21 mouse cellular contexts compared by ENCODE assay signal in the genomic region with DNA sequence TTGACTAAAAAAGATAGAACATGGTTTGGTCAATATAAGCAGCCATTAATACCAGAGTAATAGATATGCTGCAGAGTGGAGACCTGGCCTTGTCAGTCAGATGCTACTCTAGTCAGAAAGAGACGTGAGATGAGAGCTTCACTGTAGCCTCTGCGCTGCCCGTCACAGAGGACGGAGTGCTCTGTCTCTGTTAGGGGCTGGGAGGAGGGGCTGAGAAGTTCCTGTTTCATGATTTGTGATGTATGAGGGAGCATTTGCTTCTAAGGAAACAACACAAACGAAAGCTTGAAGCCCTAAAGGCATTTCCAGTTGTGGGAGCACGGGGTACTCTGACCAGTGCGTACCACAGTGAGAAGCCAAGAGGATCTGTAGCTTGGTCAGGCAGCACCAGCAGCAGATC.
"Had no signal": no experiment of that assay in that cellular context is flagged by ENCODE, and none has a peak within 500 bp of the region (broad histone marks: within the 10 kb centered on the region; RNA-seq: fewer than 3 reads in every experiment).

No protein-coding gene starts in this region.

- H3K4me2 ChIP-seq: kidney, embryonic 15.5 days; limb, embryonic 13.5 days; liver, embryonic 12.5 days; liver, embryonic 15.5 days; lung, embryonic 15.5 days; midbrain, embryonic 12.5 days had no signal

- H3K27me3 ChIP-seq: kidney, embryonic 15.5 days; limb, embryonic 13.5 days; liver, embryonic 12.5 days; liver, embryonic 15.5 days; lung, embryonic 15.5 days; midbrain, embryonic 12.5 days had no signal

- ATAC-seq: liver, embryonic 12.5 days had no signal

- DNase-seq: kidney, adult 18-20 months; kidney, postnatal 25 days; layer of hippocampus, adult 9-11 months; liver; lung, adult 18-20 months; lung, postnatal 10 days; lung, postnatal 36 days; right cerebral cortex, postnatal 14 days; right cerebral cortex, postnatal 4 days; thymus, adult 2 months; thymus, postnatal 14 days; thymus, postnatal 4 days had no signal

- H3K4me3 ChIP-seq: kidney, embryonic 15.5 days; layer of hippocampus, adult 2 months; limb, embryonic 10.5 days; limb, embryonic 13.5 days; liver, embryonic 12.5 days; liver, embryonic 15.5 days; lung, embryonic 15.5 days; midbrain, embryonic 12.5 days had no signal

- H3K27ac ChIP-seq: kidney, embryonic 15.5 days; layer of hippocampus, adult 2 months; limb, embryonic 10.5 days; limb, embryonic 13.5 days; liver, embryonic 12.5 days; liver, embryonic 15.5 days; lung, embryonic 15.5 days; midbrain, embryonic 12.5 days; stomach, postnatal 0 days had no signal

- H3K36me3 ChIP-seq: liver, embryonic 15.5 days; lung, embryonic 15.5 days had no signal

- H3K9ac ChIP-seq: kidney, embryonic 15.5 days; limb, embryonic 13.5 days; liver, embryonic 12.5 days; liver, embryonic 15.5 days; lung, embryonic 15.5 days; midbrain, embryonic 12.5 days had no signal

- H3K4me1 ChIP-seq: kidney, embryonic 15.5 days; limb, embryonic 10.5 days; limb, embryonic 13.5 days; liver, embryonic 12.5 days; liver, embryonic 15.5 days; lung, embryonic 15.5 days; midbrain, embryonic 12.5 days had no signal

- H3K9me3 ChIP-seq: kidney, embryonic 15.5 days; limb, embryonic 10.5 days; limb, embryonic 13.5 days; liver, embryonic 12.5 days; liver, embryonic 15.5 days; lung, embryonic 15.5 days; midbrain, embryonic 12.5 days had no signal
